Mouse (Mus musculus) cerebellum, adult 9-11 months (tissue): Measurements from ENCODE around the gene Lhx4.

Experiments
- DNase-seq: peaks from one replicate; pipeline ENCODE4 v3.0.0; 2022

Lhx4 gene

DNA sequence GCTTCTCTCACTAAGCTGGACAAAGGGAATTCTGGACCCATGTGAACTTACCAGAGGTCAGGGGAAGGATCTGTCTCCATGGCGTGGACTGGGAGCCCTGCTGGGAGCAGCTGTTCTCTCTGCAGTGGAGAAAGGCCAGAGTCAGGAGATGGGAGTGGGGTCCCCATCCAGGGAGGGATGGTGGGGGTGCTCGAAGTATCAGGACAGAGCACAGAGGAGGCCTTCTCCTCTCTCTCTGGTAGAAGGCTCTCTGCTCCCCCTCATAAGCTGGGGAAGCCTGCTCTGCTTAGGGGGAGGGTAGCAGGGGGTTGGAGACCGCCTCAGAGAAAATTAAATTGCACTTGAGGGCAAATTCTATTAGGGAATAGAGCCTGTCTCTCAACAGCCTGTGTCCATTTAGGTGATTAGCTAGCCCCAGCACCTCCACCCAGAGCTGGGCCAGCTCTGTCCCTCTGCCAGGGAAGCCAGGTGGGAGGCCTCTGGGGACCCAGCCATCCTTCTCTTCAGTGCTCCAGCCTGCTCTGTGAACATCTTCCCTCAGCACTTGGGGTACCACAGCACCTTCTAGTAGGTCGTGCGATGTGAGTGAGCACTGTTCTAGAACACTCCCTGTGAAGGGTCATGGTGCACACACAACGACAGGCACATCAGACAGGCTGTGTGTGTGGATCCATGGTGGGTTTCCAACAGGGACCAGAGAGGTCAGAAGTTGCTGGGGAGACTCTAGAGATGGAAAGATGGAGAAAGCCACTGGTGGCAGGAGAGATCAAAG, at the start of gene Lhx4:
Gene Lhx4 (minus strand): TSS at position 201 of the 772 bp plus-strand sequence.
- no peak for DNase-seq

DNA sequence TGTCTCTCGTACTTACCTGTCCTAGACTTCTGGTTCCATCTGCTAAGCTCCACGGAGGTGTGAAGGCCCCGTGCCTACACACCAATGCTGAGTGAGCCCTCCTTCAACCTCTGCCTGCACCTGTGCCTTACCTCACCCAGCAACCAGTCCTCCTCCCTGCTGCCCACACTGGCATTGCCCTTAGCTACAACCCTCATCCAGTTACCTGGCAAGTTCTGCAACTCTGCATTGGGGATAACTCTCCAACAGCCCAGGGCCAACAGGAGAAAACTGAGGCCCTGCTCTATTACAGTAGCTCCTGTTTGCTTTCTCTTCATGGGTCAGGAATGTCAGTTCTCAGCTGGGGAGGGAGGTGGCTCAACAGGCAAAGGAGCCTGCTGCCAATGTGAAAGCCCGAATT, 46.5 kb upstream of the Lhx4 start:
- DNase-seq, result no peak

DNA sequence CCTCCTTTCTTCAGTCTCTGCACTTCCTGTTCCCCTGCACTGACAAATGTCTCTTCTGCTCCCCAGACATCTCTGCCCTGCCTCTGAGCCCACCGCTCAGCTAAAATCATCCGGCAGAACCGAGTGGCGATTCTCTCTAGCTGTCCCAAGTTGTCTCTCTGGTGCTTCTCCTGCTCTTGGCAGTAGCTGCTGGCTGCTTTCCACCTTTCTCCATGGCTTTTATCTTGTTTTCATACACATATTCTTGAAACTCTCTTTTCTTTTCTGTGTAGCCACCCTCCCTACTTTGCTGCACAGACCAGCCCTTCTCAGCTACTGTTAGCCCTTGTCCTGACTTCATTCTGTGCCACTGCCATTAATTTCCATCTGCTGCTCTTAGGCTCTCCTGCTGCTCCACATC, 45.9 kb upstream of the Lhx4 start:
- no peak for DNase-seq

DNA sequence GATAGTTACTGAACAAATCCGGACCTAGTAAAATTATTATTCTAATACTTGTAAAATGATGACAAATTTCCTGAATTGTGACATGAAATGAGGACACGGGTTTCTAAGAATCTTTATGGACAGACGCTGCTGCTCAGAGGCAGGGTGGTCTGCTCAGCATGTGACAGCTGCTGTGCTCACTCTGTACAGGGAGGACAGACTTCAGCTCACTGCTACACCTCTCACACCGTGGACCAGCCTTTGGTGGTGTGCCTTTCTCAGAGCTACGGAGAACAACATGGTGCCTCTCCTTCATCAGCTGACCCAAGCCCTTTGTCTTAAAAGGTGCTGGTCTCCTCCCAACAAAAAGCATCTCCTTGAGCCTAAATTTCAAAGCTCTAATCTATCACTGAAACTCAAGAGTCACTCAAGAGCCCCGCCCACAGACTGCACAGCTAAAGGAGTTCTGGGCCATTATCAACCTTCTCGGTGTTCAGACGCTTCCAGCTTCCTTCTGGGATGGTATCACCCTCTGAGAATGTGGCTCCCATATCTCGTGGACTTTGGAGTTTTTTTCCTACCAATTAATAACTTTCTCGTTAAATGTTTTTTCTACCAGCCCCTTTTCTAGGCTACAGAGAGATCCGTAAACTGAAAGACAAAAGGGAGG, 45.4 kb upstream of the Lhx4 start:
- DNase-seq, result no peak

DNA sequence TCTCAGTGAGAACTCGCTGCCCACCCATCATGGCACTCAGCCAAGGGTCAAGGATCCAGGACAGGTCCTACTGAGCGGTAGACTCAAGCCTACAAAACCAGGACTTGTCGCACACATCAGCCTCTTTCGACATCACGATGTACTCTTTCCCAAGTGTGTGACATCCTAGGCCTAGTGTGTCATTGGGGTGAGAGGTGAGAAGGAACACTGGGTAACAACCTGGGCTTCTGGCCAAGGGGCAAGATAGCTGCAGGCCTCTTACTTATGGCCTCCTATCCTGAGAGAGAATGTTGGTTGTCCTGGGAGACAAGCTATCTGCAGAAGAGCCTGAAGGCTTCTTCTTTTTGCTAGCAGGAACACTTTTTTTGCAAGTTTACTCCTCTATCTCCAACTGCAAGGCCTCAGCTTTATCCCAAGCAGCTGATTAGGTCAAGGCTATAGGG, 44.3 kb upstream of the Lhx4 start:
- no peak for DNase-seq

DNA sequence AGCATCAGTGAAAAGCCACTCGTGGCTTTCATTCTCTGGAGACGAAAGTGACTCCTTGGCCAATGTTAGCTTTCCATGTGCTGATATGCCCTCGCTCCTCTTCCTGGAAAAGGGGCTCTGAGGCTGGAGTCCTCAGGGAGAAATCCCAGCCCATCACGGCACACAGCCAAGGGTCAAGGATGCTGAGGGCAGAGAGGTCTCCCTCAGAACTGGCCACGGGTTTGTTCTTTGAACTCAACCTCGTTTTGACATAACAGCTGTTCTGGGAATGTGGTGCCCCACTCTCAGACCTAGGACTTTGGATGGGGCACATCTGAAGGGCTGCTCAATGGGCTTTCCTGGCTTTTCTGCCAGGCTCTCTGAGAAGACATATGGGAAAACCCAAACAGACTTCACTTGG, 43.4 kb upstream of the Lhx4 start:
- no peak for DNase-seq

DNA sequence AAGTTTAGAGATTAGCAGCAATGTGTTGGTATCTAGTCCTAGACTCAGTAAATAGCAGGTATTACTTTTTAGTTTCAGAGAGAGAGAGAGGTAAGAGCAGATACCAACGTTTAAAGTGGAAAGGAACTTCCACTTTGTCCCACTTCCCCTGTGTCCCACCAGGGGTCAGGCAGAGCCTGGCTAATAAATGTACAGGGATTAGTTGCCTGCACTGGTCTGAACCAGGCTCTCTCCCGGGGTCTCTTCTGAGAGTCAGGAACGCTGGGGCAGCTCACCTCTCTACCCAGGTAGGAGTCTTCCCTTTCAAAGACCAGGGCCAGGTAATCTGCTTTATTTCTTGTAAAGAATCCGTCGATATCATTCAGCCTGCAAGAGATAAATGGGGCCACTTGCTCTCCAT, 40.4 kb upstream of the Lhx4 start:
- no peak for DNase-seq

DNA sequence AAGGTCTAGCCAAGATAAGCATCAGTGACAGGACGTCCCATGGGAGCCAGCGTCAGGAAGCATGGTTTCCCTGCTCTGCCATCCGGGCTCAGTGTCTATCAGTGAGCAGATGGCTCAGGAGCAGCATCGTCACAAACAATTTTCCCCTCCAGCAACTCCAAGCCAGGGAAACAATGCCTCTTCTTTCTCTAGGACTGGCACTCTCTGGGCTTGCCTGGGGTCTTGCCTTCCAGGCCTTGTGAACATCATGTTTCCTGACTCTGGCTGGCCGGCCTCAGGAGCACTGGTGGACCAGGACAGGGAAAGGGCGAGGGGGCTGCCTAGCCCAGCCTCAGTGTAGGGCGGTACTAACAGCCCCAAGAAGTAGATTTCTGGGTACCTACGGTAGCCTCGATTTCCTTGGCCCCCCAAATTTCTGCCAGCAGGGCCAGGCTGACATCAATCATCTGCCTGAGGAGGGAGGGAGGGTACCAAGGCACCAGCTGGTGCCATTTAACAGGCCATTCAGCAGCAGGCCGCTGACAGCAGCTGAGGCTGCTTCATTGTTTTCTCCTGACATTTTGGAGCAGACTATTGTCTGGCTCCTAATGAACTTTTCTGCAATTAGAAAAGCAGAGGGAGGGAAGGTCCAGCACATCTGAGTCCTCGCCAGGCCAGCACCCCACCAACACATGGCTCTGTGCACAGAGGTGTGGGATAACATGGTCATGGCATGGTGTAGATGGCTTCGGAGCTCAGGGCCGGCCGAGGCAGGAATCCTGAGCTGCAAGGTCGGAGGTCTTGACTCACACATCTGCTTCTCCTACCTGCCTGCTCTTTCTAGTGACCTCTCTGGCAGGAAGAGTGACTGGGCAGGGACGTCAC, 38.9 kb upstream of the Lhx4 start:
- DNase-seq, result peak; percentile 77

DNA sequence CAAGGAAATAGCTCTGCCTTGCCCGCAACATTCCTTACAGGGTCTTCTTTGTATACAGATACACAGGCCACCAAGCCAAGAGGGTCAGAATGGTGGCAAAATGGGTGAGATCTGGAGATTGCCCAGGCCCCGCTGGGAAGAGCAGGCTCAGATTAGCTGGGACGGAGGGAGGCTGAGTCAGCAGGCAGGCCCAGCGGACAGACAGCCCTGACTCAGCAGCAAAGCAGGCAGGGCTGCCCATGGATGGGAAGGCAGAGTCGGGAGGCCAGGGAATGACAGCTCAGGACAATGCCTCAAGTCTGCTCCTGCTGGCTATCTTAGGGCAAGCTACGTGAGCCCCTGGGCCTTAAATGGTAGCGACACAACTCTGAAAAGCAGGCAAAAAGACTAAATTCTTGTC, 34.4 kb upstream of the Lhx4 start:
- no peak for DNase-seq

DNA sequence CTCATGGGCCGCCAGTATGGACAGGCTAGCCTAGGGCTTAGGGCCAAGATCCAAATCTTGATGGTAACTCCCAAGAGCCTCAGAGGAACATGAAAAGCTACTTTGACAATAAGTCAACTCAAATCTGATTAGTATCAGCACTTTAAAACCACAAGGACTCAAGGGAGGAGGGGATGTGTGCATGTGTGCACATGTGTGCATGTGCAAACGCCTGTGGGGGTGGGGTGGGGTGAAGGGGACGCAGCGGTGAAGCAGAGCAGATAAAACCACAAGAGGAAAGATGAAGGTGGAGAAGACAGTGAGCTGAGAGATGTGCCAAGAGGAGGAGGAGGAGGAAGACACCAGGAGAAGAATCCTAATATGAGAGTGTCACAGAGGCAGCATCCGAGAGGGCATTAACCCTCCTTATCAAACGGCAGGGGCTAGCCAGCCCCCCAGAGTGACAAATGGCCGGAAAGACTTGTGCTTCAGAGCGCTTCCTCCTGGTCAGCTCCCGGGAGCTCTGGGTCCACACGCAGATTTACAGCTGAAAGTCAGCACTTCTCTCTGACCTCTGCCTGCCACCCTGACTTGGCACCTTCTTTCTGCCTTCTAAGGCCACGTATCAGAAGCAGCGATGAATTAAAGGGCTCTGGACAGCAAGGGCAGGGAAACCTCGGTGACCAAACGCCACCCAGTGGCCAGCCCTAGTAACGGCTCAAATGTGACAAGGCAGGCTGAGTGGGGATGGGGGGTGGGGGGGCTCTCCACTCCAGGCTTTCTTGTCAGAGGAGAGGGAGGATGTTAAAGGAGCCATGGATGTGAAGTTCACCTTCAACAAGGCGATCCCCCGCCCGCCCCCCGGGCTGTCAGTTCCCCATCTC, 33.1 kb upstream of the Lhx4 start:
- DNase-seq, result no peak

DNA sequence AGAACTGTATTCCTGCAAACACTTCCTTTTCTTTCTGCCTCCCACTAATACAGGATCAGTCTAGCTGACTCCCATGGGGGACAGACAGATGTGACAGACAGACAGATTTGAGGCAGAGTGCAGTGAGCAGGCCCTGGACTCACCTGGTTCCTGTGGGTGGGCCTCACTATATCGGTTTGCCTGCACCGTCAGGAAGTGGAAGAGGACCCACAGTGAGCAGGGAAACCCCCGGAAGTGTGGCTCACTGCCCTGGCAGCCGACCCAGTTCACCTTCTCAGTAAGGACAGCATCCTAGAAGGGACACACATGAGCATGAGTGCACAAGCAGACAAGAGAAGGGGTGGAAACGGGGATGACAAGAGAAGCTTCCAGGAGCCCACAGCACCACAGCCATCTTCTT, 30.9 kb upstream of the Lhx4 start:
- no peak for DNase-seq

DNA sequence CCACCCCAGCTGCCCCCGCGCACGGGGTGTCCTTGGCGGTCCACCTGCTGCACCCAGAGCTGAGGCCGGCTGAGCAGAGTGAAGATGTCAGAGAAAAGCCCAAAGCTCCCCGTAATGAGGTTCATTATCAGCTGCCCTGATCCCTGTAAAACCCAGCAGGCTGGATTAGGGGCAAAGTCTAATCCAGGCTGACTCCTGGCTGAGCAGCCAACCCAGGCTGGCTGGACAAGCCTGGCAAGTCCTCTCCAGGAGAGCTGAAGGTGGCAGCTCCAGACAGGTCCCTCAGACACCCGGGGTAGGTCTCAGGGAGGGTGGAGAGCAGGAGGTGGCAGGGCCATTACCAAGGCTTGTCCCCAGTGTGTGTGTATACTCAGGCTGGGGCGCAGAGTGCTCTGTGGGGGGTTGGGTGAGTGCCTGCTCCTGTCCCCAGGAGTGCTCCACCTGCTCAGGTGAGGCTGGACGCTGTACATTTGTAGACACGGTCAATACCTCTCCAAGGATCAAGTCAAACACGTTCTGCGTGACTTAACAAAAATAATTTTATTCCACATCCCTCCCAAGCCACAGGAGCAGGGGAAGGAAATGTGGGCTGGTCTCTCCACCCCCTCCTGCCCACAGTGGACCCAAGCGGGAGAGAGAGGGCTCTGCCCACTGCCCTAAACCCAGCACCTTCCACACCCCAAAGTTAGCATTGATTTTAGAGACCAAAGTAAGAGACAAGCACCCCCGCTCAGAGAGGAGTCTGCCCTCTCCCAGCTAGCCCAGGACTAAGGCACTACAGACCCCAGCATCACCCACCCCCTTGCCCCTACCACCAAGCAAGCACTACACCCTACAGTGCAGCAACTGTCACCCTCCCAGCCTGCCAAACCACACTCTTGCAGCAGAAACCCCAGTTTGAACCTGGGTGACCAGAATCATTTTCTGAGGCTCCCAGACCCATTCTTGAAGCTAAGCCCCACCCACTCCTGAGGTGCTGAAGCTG, 26.4 kb upstream of the Lhx4 start:
- no peak for DNase-seq

DNA sequence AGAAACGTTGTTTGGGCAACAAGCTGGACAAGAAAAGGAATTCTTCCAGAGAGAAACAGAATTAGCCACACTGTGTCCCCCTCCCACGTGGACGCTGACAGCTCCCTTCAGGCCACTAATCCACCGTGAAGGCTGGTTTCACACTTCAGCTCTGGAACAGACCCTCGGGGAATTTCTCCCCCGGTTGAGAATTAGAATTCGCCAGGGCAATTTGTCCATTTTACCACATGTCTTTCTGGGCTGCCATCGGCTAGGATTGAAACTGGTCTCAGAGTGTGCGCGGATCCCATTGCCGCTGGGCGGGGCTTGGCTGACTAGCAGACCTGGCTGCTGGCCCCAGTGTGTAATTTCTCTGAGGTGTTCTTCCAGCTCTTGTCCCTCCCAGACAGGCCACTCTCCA, 7.7 kb upstream of the Lhx4 start:
- DNase-seq, result no peak

DNA sequence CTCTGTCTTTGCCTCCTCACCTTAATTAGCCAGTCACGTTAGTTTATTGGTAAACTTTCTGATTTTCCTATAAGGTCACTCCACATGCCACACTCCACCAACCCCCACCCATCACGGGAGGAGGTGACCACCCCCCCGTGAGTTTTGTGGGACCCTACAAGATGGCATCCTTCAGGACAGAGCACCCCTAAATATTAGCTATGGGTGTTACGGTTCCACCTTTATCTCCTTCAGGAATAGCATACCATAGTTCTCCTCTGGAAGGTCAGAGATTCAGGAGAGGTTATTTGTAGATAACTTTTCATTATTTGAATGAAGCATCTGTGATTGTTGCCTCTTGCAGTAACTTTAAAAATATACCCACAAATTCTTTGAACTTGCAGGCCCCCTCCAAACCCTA, 7.2 kb upstream of the Lhx4 start:
- no peak for DNase-seq

DNA sequence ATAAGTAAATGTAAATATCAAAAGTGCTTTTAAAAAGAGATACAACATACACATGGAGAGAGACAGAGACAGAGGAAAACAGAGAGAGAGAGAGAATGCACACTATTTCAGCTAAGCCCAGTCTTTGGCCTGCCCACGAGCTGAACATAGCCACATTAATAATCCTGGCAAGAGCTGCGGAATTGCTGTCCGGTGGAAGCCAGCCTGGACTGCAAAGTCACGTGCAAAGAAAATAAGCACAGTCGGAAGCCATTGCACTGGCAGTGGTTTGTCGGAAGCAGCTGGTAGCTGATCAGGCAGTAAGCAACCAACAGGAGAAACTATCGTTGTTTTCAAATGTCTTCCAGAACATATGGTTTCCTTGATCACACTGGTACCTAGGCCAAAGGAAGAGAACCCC, 6.1 kb upstream of the Lhx4 start:
- no peak for DNase-seq

DNA sequence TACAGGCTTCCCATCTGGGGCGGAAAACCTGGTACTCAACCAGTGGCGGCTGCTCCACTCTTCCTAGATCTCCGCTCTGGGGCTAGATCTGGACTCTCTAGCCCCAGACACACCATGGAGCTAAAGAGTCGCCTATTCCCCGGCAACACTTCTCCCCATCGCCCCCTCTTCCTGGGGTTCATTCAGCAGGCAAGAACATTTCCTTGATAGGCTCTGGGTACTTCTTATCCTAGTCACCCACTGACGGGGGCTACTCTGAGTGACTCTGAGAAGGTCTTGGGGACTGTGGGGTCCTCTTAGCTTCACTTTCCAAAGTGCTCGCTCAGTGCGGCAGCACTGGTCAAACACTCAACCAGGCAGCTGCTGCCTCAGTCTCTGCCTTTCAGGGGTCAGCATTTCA, 1.9 kb upstream of the Lhx4 start:
- DNase-seq, result no peak

DNA sequence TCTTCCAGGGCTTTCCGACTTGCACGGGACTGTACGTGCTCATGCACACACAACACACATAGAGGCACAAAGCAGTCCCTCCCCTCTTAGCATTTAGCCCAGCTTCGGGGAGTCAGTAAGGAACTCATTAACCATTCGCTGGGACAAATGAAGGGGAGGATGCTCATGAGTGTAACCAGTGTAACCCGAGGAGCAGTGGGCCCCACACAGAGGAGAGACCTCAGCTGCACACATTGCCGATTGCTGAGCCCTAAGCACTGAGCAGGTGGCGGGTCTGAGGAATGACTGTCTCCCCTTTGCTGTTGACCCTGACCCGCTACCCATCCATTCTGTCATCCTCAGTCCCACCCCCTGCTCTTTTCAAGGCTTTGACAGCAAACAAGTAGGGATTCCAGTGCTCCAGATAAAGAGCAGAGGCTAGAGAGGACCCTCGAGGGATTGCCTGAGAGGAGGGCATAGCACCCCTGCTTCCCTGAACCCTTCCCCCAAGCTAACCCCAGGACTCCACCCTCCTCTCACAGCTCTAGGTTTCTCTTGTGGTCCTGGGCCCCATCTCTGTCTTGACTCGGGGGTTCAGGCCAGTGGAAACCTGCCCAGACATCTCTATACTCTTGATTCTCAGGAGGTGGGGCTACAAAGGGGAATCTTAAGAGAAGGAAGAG, 836 bp downstream of the Lhx4 start:
- DNase-seq, result no peak

DNA sequence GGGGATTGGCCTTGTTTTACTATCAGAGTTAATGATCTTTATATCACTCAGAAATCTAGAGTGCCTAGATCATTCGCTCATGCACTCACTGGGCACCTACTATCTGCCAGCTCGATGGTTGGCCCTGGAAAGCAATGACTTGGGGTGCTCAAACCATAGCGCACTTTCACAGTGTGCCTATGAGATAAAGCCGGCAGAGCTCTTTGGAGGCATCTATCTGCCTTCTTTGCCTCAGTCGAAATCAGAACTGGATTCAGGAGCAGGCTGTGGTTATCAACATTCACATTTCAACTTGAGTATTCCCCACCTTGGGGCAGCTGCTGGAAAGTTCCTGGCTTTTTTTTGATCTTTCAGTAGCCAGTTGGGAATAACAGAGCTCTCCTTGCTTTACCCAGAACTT, 3.6 kb downstream of the Lhx4 start:
- DNase-seq, result no peak

DNA sequence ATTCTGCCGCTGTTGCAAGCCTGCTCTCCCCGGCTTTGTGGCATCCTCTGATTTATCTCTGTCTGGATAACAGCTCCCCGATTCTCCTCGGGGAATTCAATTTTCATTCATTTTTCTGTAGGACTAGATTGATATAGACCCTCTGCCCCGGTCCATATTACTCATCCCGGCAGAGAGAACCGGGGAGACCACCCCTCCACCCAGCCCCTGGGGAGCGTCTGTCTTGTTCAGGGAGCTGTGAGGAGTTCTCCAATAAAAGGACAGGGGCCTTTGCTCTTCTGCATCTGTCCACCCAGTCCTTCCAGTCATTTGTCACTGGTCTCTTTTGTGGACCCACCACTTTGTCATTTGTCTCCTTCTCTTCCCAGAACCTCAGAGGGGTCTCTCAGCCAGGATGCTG, 4.5 kb downstream of the Lhx4 start:
- DNase-seq, result no peak

DNA sequence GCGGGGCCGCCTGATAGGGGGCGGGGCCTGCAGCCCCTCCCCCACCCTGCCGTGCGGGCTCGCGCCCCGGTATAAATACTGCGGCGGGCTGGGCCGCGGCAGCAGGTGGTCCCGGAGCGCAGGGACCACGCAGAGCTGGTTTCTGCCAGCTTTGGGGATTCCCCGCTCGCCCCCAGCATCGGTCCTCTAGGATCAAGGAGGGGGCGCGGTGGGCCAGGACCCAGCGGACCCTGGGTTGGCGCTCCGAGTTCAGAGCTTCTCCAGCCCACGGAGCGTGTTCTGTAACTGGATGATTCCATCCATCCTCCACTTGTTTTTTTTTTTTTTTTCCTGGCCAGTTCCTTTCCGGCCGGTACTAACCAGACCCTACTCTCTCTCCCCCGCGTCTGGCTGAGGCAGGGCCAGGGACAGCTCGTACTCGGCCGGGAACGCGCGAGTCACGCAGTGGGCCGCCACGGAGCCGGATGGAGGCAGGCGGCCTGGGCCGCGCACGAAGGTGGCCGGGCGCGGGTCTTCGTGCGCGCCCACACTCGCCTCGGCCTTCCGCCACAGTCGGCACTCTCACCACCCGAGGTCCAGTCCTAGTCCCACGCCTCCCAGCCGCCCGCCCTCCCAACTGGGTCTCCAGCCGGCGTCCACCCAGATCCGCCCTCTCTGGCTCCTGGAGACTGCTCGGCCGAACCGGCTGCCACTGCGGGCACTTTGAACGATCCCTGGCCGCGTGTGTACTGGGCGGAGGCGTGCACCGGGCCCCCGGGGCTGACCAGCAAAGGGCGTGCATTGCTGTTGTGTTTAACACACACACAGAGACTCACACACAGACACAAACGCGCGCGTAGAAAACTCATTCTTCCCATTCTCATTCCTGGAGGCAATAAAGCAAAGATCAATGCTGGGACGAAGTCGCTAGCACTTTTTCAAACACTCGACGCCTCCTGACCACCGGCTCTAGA, 8.8 kb downstream of the Lhx4 start:
- no peak for DNase-seq
